Mouse (Mus musculus) naive thymus-derived CD4-positive, alpha-beta T cell, adult 2 months (primary cell): Measurements from ENCODE around the gene 4930438A08Rik.
"Not testable (repeated sequence)": the region's sequence is repeated elsewhere in the genome, so short reads cannot be mapped to it uniquely, and the experiment has no call there.

Experiments
- DNase-seq: peaks from one replicate; pipeline ENCODE4 v3.0.0-alpha.2; 2011; ENCODE audit warnings: low read depth

4930438A08Rik gene

DNA sequence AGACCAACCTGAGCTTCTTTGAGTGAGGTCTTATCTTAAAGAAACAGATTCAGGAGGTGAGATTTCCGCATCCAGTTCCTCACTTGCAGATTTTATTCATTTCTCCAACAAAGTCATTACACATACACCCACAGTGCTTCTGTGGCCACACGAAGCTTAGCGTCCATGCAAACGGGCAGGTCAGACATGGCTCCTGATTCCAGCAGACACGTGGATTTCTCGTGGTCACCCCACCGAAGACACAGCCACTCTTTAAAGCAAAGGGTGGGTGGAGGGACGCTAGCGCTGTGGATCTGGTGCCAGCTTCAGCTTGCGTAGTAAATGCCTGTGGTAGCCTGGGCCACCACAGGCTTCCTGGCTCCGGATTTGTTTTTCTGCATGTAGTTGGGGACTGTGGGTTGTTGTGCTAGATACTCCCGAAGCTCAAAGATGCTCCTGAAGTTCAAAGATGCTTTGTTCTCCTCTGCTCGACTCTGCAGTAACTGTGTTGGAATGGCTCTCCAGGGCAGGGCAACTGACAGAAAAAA, 7.4 kb downstream of the 4930438A08Rik start:
- peak; percentile 32 for DNase-seq

DNA sequence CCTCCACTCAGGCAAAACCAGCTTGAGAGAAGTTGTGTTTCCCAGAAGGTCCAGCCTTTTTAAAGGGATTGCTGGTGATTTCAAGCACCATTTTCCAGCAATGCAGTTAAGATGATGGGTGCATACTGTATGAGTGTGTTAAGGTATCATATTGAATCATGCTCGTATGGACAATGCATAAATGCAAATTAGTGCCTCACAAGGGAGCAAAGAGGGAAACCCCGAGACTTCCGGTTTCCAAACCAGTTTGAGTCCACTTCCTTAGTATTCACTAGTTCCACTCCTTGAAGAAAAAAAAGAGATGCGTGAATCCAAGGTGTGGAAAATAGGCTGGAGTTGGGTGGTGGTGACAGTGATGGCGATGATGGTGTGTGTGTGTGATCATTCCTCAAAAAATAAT, 7.9 kb downstream of the 4930438A08Rik start:
- no peak for DNase-seq

DNA sequence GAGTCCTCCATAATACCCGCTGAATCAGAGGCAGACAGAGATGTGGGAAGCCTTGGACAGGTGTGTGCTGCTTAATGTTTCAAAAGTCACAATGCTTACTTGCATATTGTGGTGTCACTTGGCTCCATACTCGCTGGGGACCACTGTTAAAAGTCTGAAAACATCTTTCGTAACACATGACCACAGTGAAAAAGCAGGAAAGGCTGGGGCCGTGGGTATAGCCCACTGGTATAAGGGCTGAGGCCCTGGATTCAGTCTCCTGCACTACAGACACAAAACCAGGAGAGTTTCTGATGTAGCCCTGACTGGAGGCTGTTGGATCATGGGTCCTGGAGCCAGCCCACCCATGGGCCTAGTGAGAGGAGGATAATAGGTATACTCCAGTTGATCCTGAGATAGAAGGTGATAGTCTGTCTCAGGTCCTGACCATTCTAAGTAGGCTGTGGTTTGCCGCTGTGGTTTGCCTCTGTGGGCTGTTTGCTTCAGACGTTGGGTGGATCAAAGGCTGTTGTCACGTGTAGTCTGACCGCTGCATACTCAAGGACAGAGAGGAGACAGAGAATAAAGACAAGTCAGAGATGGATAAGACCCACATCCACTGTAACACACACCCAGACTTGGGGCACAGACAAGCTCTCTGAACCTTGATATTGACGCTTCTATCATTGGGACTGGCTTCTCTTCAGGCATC, 15.5 kb downstream of the 4930438A08Rik start:
- no peak for DNase-seq

DNA sequence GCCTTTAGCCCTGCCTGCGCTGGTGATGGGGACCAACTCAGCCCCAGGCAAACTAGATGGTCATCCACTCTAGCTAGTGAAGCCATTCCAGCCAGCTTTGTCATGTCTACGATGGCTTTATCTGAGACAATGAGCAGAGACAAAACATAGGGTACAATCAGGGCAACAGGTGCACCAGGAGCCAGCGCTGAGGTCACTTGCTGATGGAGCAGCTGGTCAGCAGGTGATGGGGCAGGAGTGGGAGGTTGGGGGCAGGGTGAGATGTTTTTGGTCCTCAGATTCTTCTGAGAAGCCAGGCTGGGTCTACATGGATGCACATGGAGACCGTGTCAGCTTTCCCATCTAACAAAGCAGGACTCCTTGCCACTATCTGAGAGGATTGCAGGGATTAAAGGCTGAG, 16.2 kb downstream of the 4930438A08Rik start:
- DNase-seq = no peak

DNA sequence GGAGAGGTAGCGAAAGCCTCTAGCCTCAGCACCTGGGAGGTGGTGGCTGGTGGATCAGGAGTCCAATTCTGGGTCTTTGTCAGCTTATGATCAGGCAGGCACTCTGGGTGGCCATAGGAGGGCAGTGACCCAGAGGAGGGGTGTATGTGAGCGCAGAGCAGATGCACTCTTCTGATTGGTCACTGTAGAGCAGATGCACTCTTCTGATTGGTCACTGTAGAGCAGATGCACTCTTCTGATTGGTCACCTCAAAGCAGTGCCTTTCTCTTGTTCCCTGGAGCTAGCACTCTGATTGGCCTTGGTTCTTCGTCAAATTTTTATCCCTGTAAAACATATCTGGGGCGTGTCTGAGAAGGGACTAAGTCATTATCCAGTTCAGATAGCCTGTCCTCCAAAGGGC, 18.2 kb downstream of the 4930438A08Rik start:
- no peak for DNase-seq

DNA sequence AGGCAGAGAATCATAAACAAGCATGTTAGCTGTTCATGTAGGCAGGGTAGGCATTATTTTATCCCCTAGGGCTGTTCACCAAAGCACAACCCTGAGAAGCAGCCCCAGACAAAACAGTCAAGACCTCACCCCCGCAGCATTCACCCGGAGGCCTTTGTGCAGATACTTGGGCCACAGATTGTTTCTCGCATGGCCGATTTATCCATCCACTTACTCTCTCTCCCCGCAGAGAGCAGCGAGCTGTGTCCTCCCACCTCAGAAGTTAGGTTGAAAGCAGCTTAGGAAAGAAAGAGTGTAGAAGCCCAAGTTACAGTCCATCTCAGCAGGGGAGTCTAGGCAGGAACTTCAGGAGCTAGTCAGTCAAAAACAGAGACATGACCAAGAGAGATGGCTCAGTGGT, 22.8 kb downstream of the 4930438A08Rik start:
- no peak for DNase-seq

DNA sequence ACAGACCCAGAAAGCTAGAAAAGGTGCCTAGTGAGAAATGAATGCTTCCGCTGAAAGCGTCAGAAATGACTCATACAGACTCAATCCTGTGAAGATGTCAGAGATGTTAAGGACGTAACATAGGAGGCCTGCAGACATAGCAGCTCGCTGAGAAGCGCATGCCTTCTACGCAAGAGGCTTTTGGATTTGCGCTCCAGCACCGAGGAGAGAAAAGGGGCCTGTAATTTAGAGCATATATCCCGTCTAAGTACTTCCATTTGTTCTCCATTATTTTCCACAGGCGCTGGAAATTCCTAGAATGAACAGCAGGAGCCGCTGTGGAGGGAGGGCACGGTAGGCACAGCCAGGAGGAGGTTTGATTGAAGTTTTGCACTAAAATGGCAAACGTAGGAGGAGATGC, 26.5 kb downstream of the 4930438A08Rik start:
- peak; percentile 86 for DNase-seq

DNA sequence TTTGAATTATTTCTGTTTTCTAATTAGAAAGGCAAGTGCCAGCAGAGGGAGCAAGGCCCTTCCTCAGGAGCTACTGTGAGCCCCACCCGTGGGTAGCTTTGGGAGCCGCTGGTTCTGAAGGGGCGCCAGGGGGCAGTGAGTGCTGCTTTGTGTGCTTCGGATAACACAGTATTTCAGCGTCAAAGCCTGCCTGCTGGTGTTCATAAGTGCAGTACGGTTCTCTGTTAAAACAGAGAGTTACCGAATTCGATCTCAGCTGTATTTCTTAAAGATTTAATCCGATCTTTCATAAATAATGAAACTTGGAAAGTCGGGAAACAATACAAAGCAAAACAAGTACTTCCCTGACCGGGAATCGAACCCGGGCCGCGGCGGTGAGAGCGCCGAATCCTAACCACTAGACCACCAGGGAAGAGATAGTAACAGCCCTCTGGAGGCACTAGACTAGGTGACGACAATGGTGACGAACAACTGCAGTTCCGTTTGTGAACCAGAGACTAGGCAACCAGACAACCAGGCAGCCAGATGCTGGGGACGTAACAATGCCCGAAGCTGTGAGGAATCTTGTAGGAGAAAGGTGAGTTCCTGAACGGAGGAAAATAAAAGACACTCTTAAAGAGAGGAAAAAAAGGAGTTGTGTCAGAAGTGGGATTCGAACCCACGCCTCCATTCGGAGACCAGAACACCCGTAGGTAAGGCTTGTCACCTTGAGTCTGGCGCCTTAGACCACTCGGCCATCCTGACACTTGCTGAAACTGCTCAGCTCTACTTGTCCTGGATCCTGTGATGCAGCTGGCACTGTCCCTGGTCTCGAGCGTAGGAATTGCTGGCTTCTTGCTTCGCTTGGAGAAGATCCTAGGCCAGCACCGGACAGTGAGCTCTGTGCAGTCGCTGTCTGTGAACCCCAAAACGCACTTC, 27.5 kb downstream of the 4930438A08Rik start:
- DNase-seq = peak; percentile 97

DNA sequence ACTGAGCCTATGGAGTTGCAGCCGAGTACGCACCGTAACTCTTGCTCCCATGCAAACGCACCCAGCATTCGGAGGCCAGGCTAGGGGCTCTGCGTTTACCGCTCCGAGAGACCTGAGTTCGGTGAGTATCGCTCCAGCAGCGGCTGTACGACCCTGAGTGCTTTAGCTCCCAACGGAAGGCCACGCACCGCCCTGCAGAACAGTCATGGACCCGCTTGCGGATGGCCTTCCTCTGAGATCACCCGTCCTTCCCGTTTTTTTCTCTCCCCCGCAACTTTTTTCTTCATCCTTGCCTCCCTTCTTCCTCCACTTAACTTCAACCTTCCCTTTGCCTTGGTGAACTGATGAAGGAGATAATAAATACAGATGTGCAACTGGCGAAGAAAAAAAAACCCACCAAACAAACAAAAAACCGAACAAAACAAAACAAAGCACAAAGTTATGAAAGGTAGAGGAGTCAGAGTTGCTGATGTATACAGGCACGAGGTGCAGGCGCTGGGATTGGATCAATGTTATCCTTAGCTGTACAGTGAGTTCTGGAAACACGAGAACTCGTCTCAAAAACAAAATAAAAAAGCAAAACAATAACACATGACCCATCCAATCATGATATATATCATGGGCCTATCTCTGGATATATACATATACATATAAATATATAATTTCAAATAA, 28.3 kb downstream of the 4930438A08Rik start:
- DNase-seq = no peak

DNA sequence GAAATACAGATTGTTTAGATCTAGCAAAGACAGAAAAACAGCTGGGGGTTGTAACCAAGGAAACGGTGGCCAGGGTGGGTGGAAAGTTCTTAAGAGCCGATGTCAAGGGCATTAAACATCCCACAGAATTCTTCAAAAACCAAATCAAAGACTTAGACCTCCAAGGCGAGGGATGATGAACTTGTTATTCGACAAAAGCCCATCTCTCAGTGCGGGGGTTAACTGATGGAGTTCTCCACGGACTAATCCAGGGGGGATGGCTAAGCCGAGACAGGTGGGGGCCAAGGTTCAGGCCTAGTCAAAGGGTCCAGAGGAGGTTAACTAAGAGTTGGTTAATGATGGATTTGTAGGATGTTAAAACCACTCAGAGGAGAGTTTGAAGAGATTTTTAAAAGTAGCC, 29.0 kb downstream of the 4930438A08Rik start:
- DNase-seq = no peak

DNA sequence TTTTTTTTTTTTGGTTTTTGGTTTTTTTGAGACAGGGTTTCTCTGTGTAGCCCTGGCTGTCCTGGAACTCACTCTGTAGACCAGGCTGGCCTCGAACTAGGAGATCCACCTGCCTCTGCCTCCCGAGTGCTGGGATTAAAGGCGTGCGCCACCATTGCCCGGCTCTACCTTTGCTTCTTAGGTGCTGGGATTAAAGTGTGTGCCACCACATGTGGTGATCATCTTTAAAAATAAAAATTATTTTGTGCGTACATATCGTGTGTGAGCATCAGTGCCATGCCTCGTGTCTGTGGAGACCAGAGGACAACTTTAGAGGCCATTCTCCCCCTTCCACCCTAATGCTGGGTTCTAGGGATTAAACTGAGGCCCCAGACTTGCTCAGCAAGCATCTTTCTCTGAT, 30.7 kb downstream of the 4930438A08Rik start:
- DNase-seq = not testable (repeated sequence)

DNA sequence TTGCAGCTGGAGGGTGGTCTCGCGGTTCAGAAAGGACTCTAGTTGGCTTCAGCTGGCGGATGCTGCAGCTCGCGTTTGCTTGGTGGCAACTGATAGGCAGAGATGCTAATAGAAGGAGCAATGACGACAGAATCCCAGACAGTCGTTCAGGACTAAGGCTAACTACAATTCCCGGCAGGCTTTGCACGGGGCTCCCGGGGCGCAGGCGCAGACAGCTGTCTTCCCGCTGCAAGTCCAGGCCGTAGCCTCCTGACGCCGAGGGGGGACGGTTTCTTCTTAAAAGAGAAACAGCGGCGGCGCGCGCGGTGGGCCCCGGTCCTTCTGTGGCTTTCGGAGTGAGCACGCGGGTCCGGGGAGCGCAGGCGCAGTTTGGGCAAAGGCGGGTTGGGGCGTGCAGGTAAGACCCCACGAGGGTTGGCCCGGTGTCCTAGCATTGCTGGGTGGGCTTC, 32.3 kb downstream of the 4930438A08Rik start, which contains the start of gene Zfp692:
Gene Zfp692 (plus strand): TSS at position 210 of the 449 bp plus-strand sequence.
- DNase-seq = peak; percentile 89

DNA sequence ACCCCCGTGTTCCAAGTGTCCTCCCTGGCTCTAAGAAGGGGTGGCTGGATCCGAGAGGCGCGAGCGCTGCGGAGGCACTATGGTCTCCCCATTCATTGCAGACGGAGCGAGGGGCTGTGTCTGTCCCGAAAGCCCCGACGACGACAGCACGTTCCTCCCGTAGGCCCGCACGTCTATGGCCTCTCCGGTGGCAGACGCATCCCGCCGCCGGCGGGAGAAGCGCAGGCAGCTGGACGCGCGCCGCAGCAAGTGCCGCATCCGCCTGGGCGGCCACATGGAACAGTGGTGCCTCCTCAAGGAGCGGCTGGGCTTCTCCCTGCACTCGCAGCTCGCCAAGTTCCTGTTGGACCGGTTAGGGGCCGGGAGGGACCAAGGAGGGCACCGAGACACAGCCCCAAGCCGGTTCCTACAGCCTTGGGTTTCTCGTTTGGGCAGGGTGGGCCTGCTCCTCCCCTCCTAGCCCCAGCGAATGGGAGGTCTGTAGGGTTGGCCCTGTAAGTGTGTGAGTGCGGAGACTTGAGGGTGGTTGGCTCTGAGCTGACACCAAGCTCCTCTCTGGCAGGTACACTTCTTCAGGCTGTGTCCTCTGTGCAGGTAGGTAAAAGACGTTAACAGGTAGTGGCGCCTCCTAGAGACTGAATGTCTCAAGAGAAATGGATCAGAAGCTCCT, 32.9 kb downstream of the 4930438A08Rik start:
- DNase-seq = peak; percentile 75

DNA sequence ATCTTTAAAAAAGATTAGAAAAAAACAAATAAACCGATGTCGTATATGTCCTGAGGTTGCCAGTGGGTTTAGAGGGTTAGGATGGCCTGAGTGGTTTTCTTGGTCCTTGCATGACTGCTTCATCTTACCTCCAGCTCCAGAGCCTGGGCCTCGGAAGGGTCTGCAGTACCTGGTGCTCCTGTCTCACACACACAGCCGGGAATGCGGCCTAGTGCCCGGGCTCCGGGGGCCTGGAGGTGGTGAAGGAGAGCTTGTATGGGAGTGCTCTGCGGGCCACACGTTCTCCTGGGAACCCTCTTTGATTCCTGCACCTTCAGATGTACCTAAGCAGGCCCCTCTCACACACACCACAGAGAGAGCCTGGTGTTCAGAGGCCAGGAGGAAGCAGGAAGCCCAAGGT, 34.1 kb downstream of the 4930438A08Rik start:
- DNase-seq = no peak

DNA sequence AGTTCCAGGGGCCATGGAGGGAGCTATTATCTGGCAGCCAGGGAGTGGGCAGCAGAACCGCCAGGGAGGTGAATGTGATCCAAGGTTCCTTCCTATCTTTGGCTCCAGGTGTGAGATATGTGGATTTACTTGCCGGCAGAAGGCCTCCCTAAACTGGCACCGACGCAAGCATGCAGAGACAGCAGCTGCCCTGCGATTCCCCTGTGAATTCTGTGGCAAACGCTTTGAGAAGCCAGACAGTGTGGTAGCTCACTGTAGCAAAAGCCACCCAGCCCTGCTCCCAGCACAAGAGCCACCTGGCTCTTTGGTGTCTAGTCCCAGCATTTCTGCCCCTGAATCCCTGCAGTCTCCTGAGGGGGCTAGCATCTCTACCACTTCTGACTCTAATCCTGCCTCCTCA, 39.5 kb downstream of the 4930438A08Rik start:
- DNase-seq = no peak

DNA sequence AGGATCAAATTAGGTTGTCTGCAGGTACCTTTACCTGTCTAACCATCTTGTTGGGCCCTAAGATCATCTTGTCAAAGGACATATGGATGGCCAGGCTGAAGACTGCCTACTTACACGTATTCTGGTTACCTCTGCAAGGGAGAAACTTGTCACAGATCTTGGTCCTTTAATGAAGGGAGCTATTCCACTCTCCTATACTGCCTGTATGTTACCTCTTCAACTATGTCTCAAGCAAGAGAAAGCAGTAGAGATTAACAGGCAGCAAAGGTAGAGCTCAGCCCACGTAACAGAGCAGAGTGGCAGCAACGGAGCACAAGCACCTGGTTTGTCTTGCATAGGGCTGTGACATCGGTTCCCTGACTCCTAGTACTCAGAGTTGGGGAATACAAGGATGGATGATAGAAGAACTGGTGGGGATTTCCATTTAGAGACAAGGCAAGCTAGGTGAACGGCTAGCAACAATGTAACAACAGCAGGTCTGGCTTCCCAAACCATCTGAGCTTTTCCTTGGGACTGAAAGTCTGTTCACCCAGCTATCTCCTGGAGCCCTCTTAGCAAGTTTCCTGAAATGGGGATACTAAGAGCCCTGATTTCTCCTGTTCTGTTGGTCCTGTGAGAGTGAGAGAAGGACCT, 41.1 kb downstream of the 4930438A08Rik start:
- DNase-seq = no peak

DNA sequence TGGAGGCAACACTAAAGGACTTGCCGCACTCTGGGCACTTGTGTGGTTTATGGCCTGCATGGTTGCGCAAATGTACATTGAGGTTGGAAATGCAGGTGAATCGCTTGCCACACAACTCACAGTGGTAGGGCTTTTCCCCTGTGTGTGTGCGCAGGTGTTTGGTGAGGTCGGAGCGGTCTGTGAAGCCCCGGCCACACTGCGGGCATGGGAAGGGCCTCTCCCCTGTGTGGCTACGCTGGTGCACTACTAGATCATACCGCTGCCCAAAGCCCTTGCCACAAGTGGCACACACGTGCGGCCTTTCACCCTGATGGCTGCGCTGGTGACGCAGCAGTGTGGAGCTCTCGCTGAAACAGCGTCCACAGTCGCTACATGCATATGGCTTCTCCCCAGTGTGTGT, 41.7 kb downstream of the 4930438A08Rik start:
- DNase-seq = no peak

DNA sequence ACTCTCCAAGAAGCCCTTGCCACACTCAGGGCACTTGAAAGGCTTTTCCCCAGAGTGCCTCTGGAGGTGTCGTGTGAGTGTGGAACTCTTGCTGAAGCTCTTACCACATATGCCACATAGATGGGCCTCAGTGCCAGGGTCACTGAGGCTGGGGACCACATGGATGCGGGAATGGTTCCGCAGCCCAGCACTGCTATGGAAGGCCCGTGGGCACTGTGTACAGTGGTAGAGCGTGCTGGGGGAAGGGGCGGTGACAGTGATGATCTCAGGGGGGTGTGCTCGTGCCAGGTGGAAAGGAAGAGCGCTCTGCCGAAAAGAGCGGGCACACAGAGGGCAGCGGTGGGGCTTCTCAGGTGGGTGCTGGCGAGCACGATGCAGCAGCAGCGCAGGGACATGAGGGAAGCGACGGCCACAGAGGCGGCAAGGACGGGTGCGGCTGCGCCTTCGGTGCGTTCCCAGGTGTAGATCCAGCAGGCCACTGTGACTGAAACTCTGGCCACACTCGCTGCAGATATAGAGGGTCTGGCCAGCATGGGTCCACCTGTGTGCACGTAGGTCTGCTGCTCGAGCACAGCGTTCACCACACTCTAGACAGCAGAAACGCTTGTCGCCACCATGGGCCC, 42.3 kb downstream of the 4930438A08Rik start:
- DNase-seq = no peak

DNA sequence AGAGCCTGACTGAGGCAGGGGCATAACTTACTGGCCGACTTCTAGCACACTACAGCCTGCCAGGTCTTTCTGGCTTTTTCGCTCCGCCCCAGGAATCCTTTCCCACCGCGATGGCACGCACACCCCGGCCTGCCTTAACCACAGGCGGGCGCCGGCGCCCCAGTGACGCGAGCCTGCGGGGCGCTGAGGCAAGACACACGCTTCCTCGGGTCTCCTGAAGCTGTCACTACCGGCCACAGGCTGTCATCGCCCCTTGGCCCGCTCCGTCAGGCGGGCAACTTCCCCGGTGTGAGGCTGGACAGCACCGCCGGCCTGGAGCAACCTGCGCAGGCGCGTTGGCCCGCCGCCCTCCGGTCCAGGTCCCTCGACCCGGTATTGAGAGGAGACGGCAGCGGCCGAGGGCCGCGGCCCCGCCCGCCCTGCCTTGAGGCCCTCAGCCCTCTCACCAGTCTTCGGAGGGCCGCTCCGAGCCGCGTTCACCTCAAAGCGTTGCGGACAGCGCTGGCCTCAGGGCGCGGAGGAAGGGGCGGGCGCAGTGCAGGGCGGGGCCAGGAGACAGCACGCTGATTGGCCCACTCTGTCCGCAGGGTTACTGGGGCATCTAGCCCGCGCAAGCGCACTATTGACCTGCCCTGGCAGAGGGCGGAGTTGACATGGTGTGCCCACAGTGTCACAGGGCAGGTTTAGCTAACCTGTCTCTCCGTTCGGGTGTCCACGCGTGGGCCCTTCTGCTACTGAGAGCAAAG, 48.4 kb downstream of the 4930438A08Rik start:
- peak; percentile 97 for DNase-seq
